Mouse (Mus musculus) embryo, embryonic 11.5 days (tissue): ENCODE results near the gene Olfr484.
"Not testable (repeated sequence)": the region's sequence is repeated elsewhere in the genome, so short reads cannot be mapped to it uniquely, and the experiment has no call there.

Experiments used
- DNase-seq: peaks from one replicate; pipeline ENCODE4 v3.0.0-alpha.2; 2012; ENCODE audit warnings: low read depth, low spot score

Gene Olfr484

DNA sequence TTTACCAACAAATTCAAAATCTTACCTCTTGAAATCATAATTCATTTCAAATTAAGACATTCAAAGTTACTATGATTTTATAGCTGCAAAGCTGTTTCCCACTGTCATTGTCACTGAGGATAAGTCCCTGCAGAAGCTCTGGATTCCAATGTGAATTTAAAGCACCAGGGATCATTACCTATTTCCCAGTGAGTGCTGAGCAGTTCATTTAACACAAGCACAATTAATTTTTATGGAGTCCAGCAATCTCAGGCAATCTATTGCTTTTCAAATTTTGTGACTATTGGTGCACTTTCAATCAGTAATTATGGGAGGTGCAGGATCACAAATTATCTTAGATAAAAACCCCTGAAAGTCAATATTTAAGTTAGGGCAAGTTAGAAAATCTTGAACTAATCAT, at the start of gene Olfr484:
Gene Olfr484, minus strand, starts transcription at position 101 of the 400 bp plus-strand sequence.
- DNase-seq = no peak

DNA sequence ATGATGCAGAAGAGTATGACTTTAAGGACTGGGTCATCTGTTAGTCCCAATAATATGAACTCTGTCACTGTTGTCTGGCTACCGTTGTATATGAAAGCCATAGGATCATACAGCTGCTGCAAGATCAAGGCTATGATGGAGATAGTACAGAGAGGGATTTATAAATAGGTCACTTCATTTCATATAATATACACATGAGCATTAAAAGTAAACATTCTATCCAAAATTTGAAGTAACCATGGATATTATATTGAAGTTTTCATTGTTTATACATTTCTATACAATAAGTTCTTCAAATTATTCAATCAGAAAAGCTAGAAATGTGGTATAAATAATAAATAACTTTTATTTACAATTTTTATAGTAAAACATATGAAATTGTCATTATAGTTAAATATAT, 45.4 kb upstream of the Olfr484 start, which contains the start of gene Olfr486:
Gene Olfr486, minus strand, starts transcription at position 101 of the 400 bp plus-strand sequence.
- DNase-seq = not testable (repeated sequence)

DNA sequence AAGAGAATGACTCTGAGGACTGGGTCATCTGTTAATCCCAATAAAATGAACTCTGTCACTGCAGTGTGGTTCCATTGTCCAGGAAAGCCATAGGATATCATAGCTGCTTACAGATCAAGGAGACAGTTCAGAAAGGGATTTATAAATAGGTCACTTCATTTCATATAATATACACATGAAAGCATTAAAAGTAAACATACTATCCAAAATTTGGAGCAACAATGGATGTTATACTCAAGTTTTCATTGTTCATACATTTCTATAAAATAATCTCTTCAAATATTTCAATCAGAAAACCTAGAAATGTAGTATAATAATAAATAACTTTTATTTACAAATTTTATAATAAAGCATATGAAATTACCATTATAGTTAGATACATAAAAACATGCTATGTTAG, 32.5 kb upstream of the Olfr484 start, which contains the start of gene Olfr485:
Gene Olfr485, minus strand, starts transcription at position 101 of the 400 bp plus-strand sequence.
- no peak for DNase-seq

DNA sequence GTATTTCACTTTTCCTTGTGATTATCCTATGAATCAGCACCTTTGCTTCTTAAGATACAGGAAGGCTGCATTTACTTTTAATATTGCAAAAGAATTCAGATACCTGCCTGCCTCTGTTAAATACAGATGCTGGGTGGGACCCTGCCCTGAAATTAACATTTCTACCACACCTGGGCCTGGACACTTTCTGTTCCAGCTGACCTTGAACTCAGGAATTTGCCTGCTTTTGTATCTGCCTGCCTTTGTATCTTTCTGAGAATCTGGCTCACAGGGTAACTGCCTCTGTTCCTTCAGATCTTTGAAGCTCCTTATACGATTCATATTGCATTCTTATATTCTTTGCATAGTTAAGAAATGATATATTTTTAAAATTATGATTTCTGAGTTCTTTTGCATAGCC, 5.8 kb downstream of the Olfr484 start:
- DNase-seq = no peak

DNA sequence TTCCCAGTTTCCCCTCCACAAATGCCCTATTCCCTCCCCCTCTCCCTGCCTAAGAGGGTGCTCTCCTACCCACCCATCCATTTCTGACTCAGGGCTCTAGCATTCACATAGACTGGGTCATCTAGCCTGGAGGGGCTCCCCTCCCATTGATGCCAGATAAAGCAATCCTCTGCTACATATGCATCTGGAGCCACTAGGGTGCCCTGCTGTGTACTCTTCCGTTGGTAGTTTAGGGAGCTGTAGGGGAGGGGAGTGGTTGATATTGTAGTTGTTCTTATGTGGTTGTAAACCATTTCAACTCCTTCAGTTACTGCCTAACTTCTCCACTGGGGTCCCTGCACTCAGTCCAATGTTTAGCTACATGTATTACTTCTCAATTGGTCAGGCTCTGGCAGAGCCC, 6.6 kb downstream of the Olfr484 start:
- no peak for DNase-seq

DNA sequence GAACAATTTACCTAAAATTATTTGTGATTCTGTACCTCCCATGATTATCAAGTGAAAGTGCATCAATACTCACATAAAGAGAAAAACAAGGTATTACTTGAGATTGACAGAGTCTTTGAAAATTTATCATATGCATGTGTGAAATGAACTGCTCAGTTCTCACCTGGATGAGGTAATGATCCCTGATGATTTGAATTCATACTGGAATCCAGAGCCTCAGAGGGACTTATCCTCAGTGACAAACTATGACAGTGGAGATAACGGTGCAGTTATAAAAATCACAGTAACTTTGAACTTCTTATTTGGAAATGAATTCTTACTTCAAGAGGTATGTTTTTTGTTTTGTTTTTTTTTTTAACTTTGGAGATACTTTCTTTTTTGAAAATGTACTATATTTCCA, 26.7 kb downstream of the Olfr484 start, which contains the start of gene Olfr483:
Gene Olfr483, plus strand, starts transcription at position 301 of the 400 bp plus-strand sequence.
- no peak for DNase-seq

DNA sequence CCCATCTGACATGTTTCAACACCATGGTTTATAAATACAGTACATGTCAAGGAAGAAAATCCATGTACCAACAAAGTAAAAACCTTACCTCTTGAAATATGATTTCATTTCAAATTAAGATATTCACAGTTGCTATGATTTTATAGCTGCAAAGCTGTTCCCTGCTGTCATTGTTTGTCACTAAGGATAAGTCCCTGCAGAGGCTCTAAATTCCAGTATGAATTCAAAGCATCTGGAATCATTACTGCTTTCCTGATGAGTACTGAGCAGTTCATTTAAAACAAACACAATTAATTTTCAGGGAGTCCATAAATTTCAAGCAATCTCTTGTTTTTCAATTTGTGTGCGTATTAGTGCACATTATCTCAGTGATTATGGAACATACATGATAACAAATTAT, 29.8 kb downstream of the Olfr484 start, which contains the start of gene Olfr482:
Gene Olfr482, minus strand, starts transcription at position 101 of the 400 bp plus-strand sequence.
- no peak for DNase-seq

DNA sequence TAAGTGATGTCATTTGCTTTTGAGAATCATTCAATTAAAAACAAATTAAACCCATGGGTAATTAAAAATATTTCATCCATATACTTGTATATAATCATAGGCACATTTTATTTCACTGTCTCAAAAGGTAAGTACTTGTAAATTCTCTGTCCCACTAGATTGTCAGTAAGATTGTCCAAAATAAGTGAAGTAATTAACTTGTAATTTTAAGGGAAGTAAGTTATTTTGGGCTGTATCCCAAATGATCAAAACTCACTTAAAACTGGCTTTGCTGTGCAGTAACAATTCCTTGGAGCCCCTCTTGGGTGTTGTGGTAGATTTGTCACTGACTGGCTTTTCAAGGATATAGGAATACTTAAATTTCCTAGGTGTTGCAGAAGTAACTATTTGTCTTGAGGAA, 47.7 kb downstream of the Olfr484 start, which contains the start of gene Olfr481:
Gene Olfr481, plus strand, starts transcription at position 301 of the 400 bp plus-strand sequence.
- DNase-seq = no peak
